Mouse (Mus musculus) C2C12 (cell line): Measurements from ENCODE around the gene Zfp36l2.

Experiments used
- CTCF ChIP-seq: IDR thresholded peaks from one replicate; pipeline ENCODE4 v1.5.1; 2011; ENCODE audit not compliant: control insufficient read depth, insufficient read depth, insufficient read length
- MAX ChIP-seq: IDR thresholded peaks from one replicate; pipeline ENCODE4 v1.6.1; 2011; ENCODE audit warnings: mild to moderate bottlenecking, control low read depth

DNA sequence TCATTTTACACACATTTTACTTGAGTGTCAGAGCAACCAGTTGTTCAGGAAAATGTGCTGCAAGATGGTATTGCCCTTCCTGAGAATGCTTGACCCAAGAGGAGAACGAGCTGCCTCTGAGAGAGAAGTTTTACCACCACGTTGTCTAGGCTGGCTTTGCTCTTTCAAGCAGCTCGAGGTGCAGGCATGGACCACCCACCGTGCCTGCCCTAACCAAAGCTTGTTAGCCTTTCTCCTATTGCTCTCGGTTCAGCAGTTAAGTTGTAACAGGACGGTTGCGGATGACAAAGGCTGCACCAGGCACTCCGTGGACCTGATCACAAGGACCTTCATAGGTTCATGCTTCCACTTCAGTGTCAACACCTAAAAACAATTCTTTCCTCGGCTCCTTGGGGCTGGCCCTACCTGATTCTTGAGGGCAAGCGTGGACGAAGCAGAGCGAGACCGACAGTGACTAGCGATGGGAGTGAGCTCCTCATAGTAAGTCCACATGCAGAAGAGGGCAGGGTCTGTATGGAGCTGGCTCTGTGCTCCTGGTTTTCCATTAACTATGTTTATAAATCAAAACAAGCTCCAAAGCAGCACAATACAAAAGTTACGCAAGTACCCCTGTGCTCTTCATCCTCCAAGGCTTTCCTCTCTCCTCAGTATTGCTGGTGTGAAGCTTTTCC is 36.6 kb upstream of the Zfp36l2 start:
- TF ChIP-seq CTCF (no peak), MAX (no peak)
